Mouse (Mus musculus) intestine, postnatal 0 days (tissue): Measurements from ENCODE around the gene Tnnc2. TPM values are rescaled to one million over a fixed set of nuclear protein-coding genes. Genes with fewer than 3 reads are reported as not detected.
A peak's percentile ranks its signal among the peaks of the same experiment; 100 is the strongest.

Experiments used
- ATAC-seq: fragments of 200-750 bp; cut with Nextera tagmentation; 2 replicates; pipeline ENCODE4 v1.8.0; 2017; ENCODE audit warnings: mild to moderate bottlenecking, moderate TSS enrichment, moderate library complexity
- H3K27ac ChIP-seq: fragments of 300-500 bp; sonication (generic); 2 replicates; pipeline ENCODE4 v1.5.1; 2014; ENCODE audit warnings: mild to moderate bottlenecking, low read depth, low read length, moderate library complexity
- H3K27me3 ChIP-seq: fragments of 300-500 bp; sonication (generic); replicated peaks from 2 replicates; pipeline ENCODE4 v1.6.1; 2014; ENCODE audit warnings: low read length, mixed read lengths; ENCODE audit not compliant: control insufficient read depth, insufficient read depth
- H3K36me3 ChIP-seq: fragments of 300-500 bp; sonication (generic); 2 replicates; pipeline ENCODE4 v1.6.1; 2014; ENCODE audit warnings: mild to moderate bottlenecking, moderate library complexity; ENCODE audit not compliant: control insufficient read depth, insufficient read depth
- H3K4me1 ChIP-seq: fragments of 300-500 bp; sonication (generic); replicated peaks from 2 replicates; pipeline ENCODE4 v1.6.1; 2014; ENCODE audit warnings: antibody characterized with exemption, low read length, mixed read lengths; ENCODE audit not compliant: control insufficient read depth, insufficient read depth
- H3K4me2 ChIP-seq: fragments of 300-500 bp; sonication (generic); replicated peaks from 2 replicates; pipeline ENCODE4 v1.6.1; 2014; ENCODE audit warnings: low read depth, mild to moderate bottlenecking, moderate library complexity
- H3K4me3 ChIP-seq: fragments of 300-500 bp; sonication (generic); 2 replicates; pipeline ENCODE4 v1.5.1; 2014; ENCODE audit warnings: low read depth, low read length
- H3K9ac ChIP-seq: fragments of 300-500 bp; sonication (generic); 2 replicates; pipeline ENCODE4 v1.6.1; 2014; ENCODE audit warnings: mild to moderate bottlenecking, low read depth, low read length
- H3K9me3 ChIP-seq: fragments of 300-500 bp; sonication (generic); 2 replicates; pipeline ENCODE4 v1.6.1; 2016; ENCODE audit warnings: mixed run types; ENCODE audit not compliant: control insufficient read depth
- CTCF ChIP-seq: sonication (generic); IDR thresholded peaks from 2 replicates; pipeline ENCODE4 v1.5.1; 2016; ENCODE audit warnings: low read depth, mild to moderate bottlenecking, control low read depth, antibody characterized with exemption, moderate library complexity
- WGBS: fragments of 180-500 bp; shearing (Covaris S2); extraction: QIAGEN DNeasy Blood & Tissue Kit; methylation state at CpG from one replicate; pipeline ENCODE4 v1.1.7; 2014; 5-methylcytosine and 5-hydroxymethylcytosine counted together
- polyA plus RNA-seq: library from polyadenylated mRNA; unstranded; fragments of >200 nt; fragmentation: Nextera tagmentation; extraction: Ambion mirVana; gene quantifications from 2 replicates; pipeline ENCODE4 v1.2.1, GENCODE M21; 2015

Gene Tnnc2
- polyA plus RNA-seq, 1 experiment from 2014 or later, result 0.51 TPM

DNA sequence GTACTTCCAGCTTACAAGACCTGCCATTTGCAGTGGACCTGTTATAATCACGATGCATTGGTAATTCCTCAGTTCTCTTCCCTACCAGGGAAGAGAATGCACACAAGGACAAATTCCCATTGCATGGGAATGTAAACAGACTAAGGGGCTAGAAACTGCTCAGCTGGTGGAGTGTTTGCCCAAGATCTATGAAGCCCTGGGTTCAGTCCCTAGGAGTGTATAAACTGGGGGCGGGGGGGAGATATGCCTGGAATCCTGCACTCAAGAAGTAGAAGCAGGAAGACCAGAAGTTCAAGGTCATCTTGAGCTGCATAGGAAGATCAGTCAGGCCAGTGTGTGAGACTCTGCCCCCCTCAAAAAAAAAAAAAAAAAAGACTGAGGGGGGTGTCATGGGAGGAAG lies 46.5 kb downstream of the Tnnc2 start:
- no peaks in the 10 kb centered on the region for H3K9me3 ChIP-seq
- no peaks in the 10 kb centered on the region for H3K27me3 ChIP-seq
- H3K4me3 ChIP-seq, result no peak overlapping the region
- H3K4me1 ChIP-seq, result peaks cover 4% of the 10 kb centered on the region; the same call in 1 of the 2 replicates
- H3K27ac ChIP-seq, result no peak overlapping the region
- H3K9ac ChIP-seq, result no peak overlapping the region
- no peak for ATAC-seq
- 33% methylated on average over 2 of the region's 2 CpGs for WGBS
- TF ChIP-seq CTCF, result no peak
- H3K36me3 ChIP-seq, result no peaks in the 10 kb centered on the region
- H3K4me2 ChIP-seq, result no peak overlapping the region

DNA sequence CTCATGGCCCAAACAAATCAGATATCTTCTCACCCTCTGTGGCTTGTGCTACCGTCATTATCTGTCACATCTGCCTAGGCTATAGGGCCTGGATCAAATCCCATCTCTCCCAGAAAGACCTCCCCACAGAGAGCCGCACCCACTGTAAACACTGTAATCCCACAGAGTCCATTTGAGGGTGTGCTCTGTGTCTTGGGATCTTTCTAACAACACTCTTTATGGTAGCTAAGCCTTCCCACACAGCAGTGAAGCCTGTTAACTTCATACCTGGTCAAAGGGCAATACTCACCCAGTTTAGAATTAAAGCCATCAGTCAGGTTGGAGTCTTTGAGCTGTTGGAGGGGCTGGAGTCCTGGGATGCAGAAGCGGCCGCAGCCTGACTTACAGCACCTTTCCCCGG lies 48.0 kb downstream of the Tnnc2 start:
- no peaks in the 10 kb centered on the region for H3K9me3 ChIP-seq
- H3K4me2 ChIP-seq, result no peak overlapping the region
- peaks cover 4% of the 10 kb centered on the region for H3K4me1 ChIP-seq
- TF ChIP-seq CTCF, result no peak
- H3K36me3 ChIP-seq, result no peaks in the 10 kb centered on the region
- H3K9ac ChIP-seq, result no peak overlapping the region
- H3K27ac ChIP-seq, result no peak overlapping the region; the same call in 1 of the 2 replicates
- ATAC-seq, result peak; percentile 77
- WGBS, result 29% methylated on average over 5 of the region's 5 CpGs
- H3K4me3 ChIP-seq, result no peak overlapping the region
- no peaks in the 10 kb centered on the region for H3K27me3 ChIP-seq

Other genes starting within 250 kb of the Tnnc2 start
- 6.5 and 11.9 TPM in 2 replicates for gene Wfdc2, start 217.6 kb downstream of the Tnnc2 start, polyA plus RNA-seq
- not detected in 2 replicates for gene Spint3, start 206.5 kb downstream of the Tnnc2 start, polyA plus RNA-seq
- 0.14 TPM in 1 of 2 replicates, not detected in the other for gene Wfdc6a, start 194.5 kb downstream of the Tnnc2 start, polyA plus RNA-seq
- gene Eppin, start 186.4 kb downstream of the Tnnc2 start, polyA plus RNA-seq, result not detected in 2 replicates
- not detected in 2 replicates for gene Wfdc6b, start 166.4 kb downstream of the Tnnc2 start, polyA plus RNA-seq
- gene Wfdc8, start 166.3 kb downstream of the Tnnc2 start, polyA plus RNA-seq, result not detected in 2 replicates
- gene Wfdc16, start 141.2 kb downstream of the Tnnc2 start, polyA plus RNA-seq, result not detected in 2 replicates
- gene Wfdc10, start 123.9 kb downstream of the Tnnc2 start, polyA plus RNA-seq, result not detected in 2 replicates
- gene Wfdc9, start 123.4 kb downstream of the Tnnc2 start, polyA plus RNA-seq, result not detected in 2 replicates
- not detected in 2 replicates for gene Wfdc11, start 105.9 kb downstream of the Tnnc2 start, polyA plus RNA-seq
- gene Wfdc13, start 94.9 kb downstream of the Tnnc2 start, polyA plus RNA-seq, result 0.14 and 0.18 TPM in 2 replicates
- not detected in 2 replicates for gene Spint4, start 81.5 kb downstream of the Tnnc2 start, polyA plus RNA-seq
- not detected in 2 replicates for gene Spint5, start 64.7 kb downstream of the Tnnc2 start, polyA plus RNA-seq
- 0.85 and 0.95 TPM in 2 replicates for gene Wfdc3, start 34.0 kb downstream of the Tnnc2 start, polyA plus RNA-seq
- gene Dnttip1, start 34.0 kb downstream of the Tnnc2 start, polyA plus RNA-seq, result 39.4 and 43.3 TPM in 2 replicates
- gene Ube2c, start 10.1 kb downstream of the Tnnc2 start, polyA plus RNA-seq, result 118 and 121 TPM in 2 replicates
- 12.5 and 13.0 TPM in 2 replicates for gene Snx21, start 5.9 kb upstream of the Tnnc2 start, polyA plus RNA-seq
- gene Acot8, start 24.9 kb upstream of the Tnnc2 start, polyA plus RNA-seq, result 52.5 and 54.4 TPM in 2 replicates
- gene Zswim3, start 25.1 kb upstream of the Tnnc2 start, polyA plus RNA-seq, result 3.7 and 4.2 TPM in 2 replicates
- 7.0 and 7.6 TPM in 2 replicates for gene Zswim1, start 42.7 kb upstream of the Tnnc2 start, polyA plus RNA-seq
- gene Spata25, start 48.6 kb upstream of the Tnnc2 start, polyA plus RNA-seq, result not detected in 2 replicates
- gene Ctsa, start 52.9 kb upstream of the Tnnc2 start, polyA plus RNA-seq, result 1,079 and 1,142 TPM in 2 replicates
- 4.6 and 5.7 TPM in 2 replicates for gene Neurl2, start 53.5 kb upstream of the Tnnc2 start, polyA plus RNA-seq
- gene Pltp, start 77.7 kb upstream of the Tnnc2 start, polyA plus RNA-seq, result 14.5 and 16.2 TPM in 2 replicates
- gene Pcif1, start 99.3 kb upstream of the Tnnc2 start, polyA plus RNA-seq, result 43.2 and 44.0 TPM in 2 replicates
- 3.6 and 3.8 TPM in 2 replicates for gene Zfp335, start 131.8 kb upstream of the Tnnc2 start, polyA plus RNA-seq
- gene Mmp9, start 160.8 kb upstream of the Tnnc2 start, polyA plus RNA-seq, result 9.6 and 9.8 TPM in 2 replicates
- 0.09 and 0.47 TPM in 2 replicates for gene Slc12a5, start 180.8 kb upstream of the Tnnc2 start, polyA plus RNA-seq